Mouse (Mus musculus) midbrain, embryonic 16.5 days (tissue): ENCODE data around the gene Zic1. TPM values are rescaled to one million over a fixed set of nuclear protein-coding genes. Genes with fewer than 3 reads are reported as not detected.

Experiments used
- ATAC-seq: fragments of 200-750 bp; cut with Nextera tagmentation; 2 replicates; pipeline ENCODE4 v1.8.0; 2017; ENCODE audit warnings: moderate TSS enrichment
- H3K27ac ChIP-seq: fragments of 300-500 bp; sonication (generic); 2 replicates; pipeline ENCODE4 v1.5.1; 2014; ENCODE audit warnings: mild to moderate bottlenecking, low read length, mixed read lengths
- H3K27me3 ChIP-seq: fragments of 300-500 bp; sonication (generic); 2 replicates; pipeline ENCODE4 v1.6.1; 2014; ENCODE audit warnings: low read depth, low read length, mixed read lengths; ENCODE audit not compliant: control insufficient read depth, insufficient read depth
- H3K36me3 ChIP-seq: fragments of 300-500 bp; sonication (generic); 2 replicates; pipeline ENCODE4 v1.6.1; 2014; ENCODE audit warnings: mild to moderate bottlenecking, low read length, moderate library complexity, mixed read lengths; ENCODE audit not compliant: control insufficient read depth, insufficient read depth
- H3K4me1 ChIP-seq: fragments of 300-500 bp; sonication (generic); 2 replicates; pipeline ENCODE4 v1.6.1; 2014; ENCODE audit warnings: mild to moderate bottlenecking, low read length, mixed read lengths; ENCODE audit not compliant: control insufficient read depth, insufficient read depth
- H3K4me2 ChIP-seq: fragments of 300-500 bp; sonication (generic); 2 replicates; pipeline ENCODE4 v1.6.1; 2014; ENCODE audit warnings: mild to moderate bottlenecking, low read length, mixed read lengths
- H3K4me3 ChIP-seq: fragments of 300-500 bp; sonication (generic); 2 replicates; pipeline ENCODE4 v1.5.1; 2014; ENCODE audit warnings: low read depth, mild to moderate bottlenecking, low read length, moderate library complexity, mixed read lengths
- H3K9ac ChIP-seq: fragments of 300-500 bp; sonication (generic); 2 replicates; pipeline ENCODE4 v1.6.1; 2014; ENCODE audit warnings: low read depth, low read length, mixed read lengths
- H3K9me3 ChIP-seq: fragments of 300-500 bp; sonication (generic); replicated peaks from 2 replicates; pipeline ENCODE4 v1.6.1; 2014; ENCODE audit warnings: mild to moderate bottlenecking, low read length, mixed read lengths; ENCODE audit not compliant: control insufficient read depth, poor library complexity, severe bottlenecking
- WGBS: fragments of 180-500 bp; shearing (Covaris S2); extraction: QIAGEN DNeasy Blood & Tissue Kit; methylation state at CpG from one replicate; pipeline ENCODE4 v1.1.7; 2014; 5-methylcytosine and 5-hydroxymethylcytosine counted together
- polyA plus RNA-seq: library from polyadenylated mRNA; unstranded; fragments of >200 nt; fragmentation: Nextera tagmentation; extraction: Ambion mirVana; gene quantifications from 2 replicates; pipeline ENCODE4 v1.2.1, GENCODE M21; 2015

The Zic1 gene
- polyA plus RNA-seq, 1 experiment from 2014 or later: 9.1 TPM

- Histone ChIP-seq H3K4me1 (no peaks in the 10 kb centered on the region), H3K4me2 (no peak overlapping the region), H3K27me3 (peaks cover 68% of the 10 kb centered on the region), H3K36me3 (no peaks in the 10 kb centered on the region), H3K9me3 (no peaks in the 10 kb centered on the region), H3K27ac (no peak overlapping the region), H3K9ac (no peak overlapping the region), H3K4me3 (no peak overlapping the region)
- WGBS: 10% methylated on average over 8 of the region's 8 CpGs
- no peak for ATAC-seq
Measured at GRCm38 (mm10) chr9:91400482-91401093, 35.0 kb upstream of the Zic1 start.

GRCm38 (mm10) chr9:91399976-91400375, 34.4 kb upstream of the Zic1 start:
- Histone ChIP-seq H3K9me3 (no peaks in the 10 kb centered on the region), H3K4me3 (no peak overlapping the region), H3K27me3 (peaks cover 72% of the 10 kb centered on the region), H3K36me3 (no peaks in the 10 kb centered on the region), H3K4me1 (no peaks in the 10 kb centered on the region), H3K9ac (no peak overlapping the region), H3K4me2 (no peak overlapping the region), H3K27ac (no peak overlapping the region)
- ATAC-seq: no peak
- 23% methylated on average over 7 of the region's 7 CpGs for WGBS

DNA sequence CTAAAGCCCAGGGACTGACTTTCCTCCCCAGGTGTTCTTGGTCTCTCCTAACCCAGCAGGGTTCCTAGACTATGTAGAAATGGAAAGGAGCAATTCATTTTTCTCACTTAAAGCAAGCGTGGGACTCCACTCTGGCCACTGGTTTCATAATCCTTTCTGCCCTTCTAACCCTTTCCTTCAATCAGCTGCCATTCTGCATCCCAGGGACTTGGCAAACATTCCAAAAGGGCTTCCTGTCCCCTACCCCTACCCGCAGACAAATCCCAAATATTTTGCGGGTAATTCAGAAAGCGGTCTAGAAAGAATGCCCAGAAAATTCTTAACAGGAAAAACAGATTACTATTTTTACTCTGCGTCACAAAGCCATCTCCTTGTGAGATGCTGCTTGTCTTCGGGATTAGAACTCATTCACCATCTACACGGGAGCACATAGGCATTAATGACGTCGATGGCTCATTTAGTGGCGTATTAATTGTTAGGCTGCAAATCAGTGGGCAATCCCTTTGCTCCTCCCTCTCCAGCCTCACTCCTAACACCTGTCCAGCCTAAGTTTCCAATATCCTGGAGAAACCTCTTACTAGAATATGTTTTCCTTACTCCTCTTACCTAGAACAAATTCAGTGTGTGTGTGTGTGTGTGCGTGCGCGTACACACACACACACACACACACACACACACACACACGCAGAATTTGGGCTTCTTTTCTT, 29.6 kb upstream of the Zic1 start:
- Histone ChIP-seq H3K9ac (no peak overlapping the region), H3K36me3 (no peaks in the 10 kb centered on the region), H3K27ac (no peak overlapping the region), H3K4me1 (no peaks in the 10 kb centered on the region), H3K4me3 (no peak overlapping the region), H3K4me2 (no peak overlapping the region), H3K27me3 (peaks cover 71% of the 10 kb centered on the region), H3K9me3 (no peaks in the 10 kb centered on the region)
- ATAC-seq: no peak
- WGBS: 8% methylated on average over 14 of the region's 14 CpGs

GRCm38 (mm10) chr9:91394211-91394646, 28.6 kb upstream of the Zic1 start:
- Histone ChIP-seq H3K27me3 (peaks cover 72% of the 10 kb centered on the region), H3K36me3 (no peaks in the 10 kb centered on the region), H3K27ac (peak overlapping the region; percentile 10; the same call in 1 of the 2 replicates), H3K4me2 (no peak overlapping the region), H3K9me3 (no peaks in the 10 kb centered on the region), H3K9ac (no peak overlapping the region), H3K4me1 (no peaks in the 10 kb centered on the region), H3K4me3 (no peak overlapping the region)
- ATAC-seq: no peak
- WGBS: 5% methylated on average over 14 of the region's 14 CpGs

DNA sequence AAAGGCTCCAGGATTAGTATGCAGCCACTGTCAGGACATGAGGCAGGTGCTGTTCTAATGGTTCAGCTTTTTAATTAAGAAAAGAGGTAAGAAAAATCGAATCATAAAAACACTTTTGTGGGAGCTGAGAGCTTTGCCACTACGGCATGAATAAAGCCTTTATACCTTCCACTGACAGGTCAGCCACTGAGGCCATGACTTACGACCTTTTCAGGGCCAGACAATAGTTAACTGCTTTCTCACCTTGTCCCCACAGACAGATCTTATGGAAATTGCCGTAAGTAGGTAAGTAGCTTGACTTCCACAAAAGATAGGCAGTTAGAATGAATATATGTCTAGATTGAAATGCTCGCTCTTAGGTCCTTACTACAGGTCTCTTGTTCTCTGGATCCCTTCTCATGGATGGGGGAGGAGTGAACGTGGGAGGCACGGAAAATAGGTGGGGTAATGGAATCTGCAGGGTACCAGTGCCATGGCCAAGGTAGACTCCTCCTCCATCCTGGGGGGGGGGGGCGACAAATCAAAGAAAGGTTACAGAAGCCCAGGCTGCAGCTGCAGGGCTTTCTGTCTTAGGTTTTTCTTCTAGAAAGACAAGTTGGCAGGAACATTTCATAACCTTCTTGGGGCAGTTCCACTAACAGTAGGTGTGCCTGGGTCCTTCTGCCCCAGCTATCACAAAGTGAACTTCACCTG, 27.9 kb upstream of the Zic1 start:
- no peak for ATAC-seq
- Histone ChIP-seq H3K4me1 (no peaks in the 10 kb centered on the region), H3K36me3 (no peaks in the 10 kb centered on the region), H3K9ac (no peak overlapping the region), H3K27ac (peak overlapping the region; percentile 10; the same call in 1 of the 2 replicates), H3K4me3 (no peak overlapping the region), H3K4me2 (no peak overlapping the region), H3K9me3 (no peaks in the 10 kb centered on the region), H3K27me3 (peaks cover 70% of the 10 kb centered on the region)
- whole genome bisulfite sequencing: 12% methylated on average over 7 of the region's 8 CpGs

DNA sequence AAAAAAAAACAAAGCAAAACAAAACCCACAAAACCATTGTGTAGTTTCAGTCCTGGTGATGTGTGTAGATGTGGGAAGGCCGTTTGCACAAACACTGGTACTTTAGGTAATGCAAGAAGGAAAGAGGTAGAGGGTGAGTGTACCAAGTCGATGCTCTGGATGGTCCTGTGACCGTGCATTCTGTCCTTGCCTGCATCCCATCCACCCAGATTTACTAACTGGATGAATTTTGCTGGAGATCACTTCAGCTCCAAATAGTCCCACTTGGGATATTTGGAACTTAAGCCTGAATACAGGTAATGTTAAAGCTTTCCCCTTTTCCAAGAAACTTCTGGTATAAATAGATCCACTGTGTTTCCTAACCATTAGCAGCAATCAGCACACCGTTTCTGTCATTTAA, 22.6 kb upstream of the Zic1 start:
- 9% methylated on average over 4 of the region's 4 CpGs for WGBS
- Histone ChIP-seq H3K27me3 (peaks cover 60% of the 10 kb centered on the region), H3K4me2 (no peak overlapping the region), H3K4me1 (no peaks in the 10 kb centered on the region), H3K4me3 (no peak overlapping the region), H3K27ac (peak overlapping the region; percentile 49; the same call in 1 of the 2 replicates), H3K36me3 (no peaks in the 10 kb centered on the region), H3K9me3 (no peaks in the 10 kb centered on the region), H3K9ac (no peak overlapping the region)
- ATAC-seq: no peak

DNA sequence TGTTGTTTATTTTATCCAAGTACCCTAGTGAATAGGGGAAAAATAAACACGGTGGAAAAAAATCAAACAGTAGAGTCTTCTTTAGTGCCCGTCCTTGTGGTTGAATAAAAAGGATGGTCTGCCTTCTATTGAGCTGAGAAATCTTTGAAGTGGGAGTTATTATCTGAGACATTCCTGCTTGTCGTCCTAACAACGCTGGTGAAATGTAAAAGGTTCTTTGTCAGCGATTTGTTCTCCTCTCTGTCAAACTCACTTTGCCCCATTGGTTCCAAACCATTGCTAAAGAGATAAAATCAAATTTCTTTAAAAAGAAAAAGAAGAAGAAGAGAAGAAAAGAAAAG, 22.1 kb upstream of the Zic1 start:
- 9% methylated on average over 5 of the region's 5 CpGs for WGBS
- H3K4me1 ChIP-seq: no peaks in the 10 kb centered on the region
- ATAC-seq: no peak
- H3K9ac ChIP-seq: no peak overlapping the region
- peak overlapping the region; percentile 34; the same call in 1 of the 2 replicates for H3K4me2 ChIP-seq
- no peaks in the 10 kb centered on the region for H3K36me3 ChIP-seq
- peaks cover 59% of the 10 kb centered on the region for H3K27me3 ChIP-seq
- H3K9me3 ChIP-seq: no peaks in the 10 kb centered on the region
- H3K27ac ChIP-seq: peak overlapping the region; percentile 87
- H3K4me3 ChIP-seq: no peak overlapping the region

DNA sequence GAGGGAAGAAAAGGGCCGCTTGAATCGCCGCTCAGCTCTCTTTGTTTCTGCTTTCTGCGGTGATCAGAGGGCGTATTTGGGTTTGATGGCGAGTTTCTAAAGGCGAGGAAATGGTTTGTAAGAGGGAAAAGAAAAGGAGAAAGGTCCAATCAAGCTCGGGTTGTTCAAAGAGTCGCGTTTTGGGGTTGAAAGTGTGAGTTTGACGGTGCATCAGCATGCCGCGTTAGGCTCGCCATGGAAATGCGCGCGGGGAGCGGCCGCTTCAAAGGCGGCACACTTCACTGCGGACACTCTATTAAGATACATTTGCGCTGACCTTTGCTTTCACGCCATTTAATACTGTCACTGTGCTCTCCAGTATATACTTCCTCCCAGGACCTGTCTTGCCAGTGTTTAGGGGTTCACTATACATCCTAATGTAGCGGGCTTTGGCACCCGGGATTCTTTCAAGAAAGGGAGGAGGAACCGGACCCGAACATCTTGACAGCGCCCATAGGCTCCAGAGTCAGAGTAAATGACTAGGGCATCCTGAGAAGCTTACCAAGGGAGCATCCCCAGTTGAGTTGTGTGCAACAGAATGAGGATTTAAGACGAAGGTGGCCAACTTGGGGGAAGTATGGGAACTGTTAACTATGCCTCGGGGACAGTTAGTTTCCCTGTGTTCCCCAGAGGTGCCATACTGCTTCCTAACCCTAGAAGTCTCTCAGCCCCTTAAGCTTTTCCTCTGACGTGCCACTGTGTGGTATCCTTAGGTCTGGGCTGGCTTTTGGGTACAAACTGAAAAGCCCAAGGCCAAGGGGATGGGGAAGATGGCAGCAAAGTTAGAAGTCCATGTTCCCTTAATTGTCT, 21.5 kb upstream of the Zic1 start:
- Histone ChIP-seq H3K4me2 (peak overlapping the region; percentile 34), H3K4me1 (no peaks in the 10 kb centered on the region), H3K9ac (peak overlapping the region; percentile 4; the same call in 1 of the 2 replicates), H3K36me3 (no peaks in the 10 kb centered on the region), H3K27ac (peak overlapping the region; percentile 87), H3K4me3 (0 out of 2 replicates have a peak overlapping the region, but pooled peaks have one; percentile 7), H3K9me3 (no peaks in the 10 kb centered on the region), H3K27me3 (peaks cover 55% of the 10 kb centered on the region)
- peak; percentile 18; the same call in 1 of the 2 replicates for ATAC-seq
- 4% methylated on average over 31 of the region's 31 CpGs for WGBS
